Mouse (Mus musculus) activated CD4-positive, CD25-positive, alpha-beta regulatory T cell, adult 4 months (primary cell): ENCODE data around the gene Shbg. TPM values are rescaled to one million over a fixed set of nuclear protein-coding genes. Genes with fewer than 3 reads are reported as not detected.

ENCODE experiments used
- ATAC-seq: one replicate; pipeline ENCODE4 v1.8.0; 2017
- polyA plus RNA-seq, 2 experiments: library from polyadenylated mRNA; unstranded; fragments of 100-300 nt; shearing (Covaris generic); gene quantifications; one replicate each; pipeline ENCODE4 v1.2.1; 2017

Gene Shbg
- polyA plus RNA-seq = not detected

DNA sequence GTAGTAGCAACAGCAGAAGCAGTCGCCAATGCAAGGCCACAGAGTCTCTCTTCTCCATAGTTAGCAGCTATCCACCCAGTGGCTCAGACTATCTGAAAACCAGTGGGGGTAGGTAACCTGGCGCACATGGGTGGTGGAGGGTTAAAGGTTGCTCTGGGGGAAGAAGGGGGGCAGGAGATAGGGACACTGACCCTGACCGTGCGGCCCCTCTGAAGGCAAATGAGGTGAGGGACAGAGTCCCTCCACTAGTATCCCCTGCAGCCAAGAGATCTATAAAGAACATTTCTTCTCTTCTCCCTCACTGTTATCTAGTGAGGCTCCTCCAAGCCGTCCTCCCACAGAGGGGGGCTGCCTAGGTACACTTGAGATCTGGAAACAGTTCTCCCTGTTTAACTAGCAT is at the start of gene Shbg:
Gene Shbg, minus strand, starts transcription at position 101 of the 400 bp plus-strand sequence.
- ATAC-seq = no peak

DNA sequence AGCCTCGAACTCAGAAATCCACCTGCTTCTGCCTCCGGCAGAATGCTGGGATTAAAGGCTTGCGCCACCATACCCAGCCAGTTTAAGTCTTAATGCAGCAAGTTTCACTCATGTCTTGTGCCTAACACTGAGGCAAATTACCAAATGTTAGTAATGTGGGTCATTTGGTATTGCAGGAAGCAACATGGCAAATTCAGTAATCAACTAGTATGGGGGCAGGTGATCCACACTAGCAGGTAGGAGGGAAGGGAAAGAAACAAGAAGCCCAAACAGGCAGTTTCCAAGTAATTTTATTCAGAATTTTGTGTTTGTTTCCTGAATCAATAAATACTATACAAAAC is 48.9 kb upstream of the Shbg start:
- ATAC-seq = no peak

- no peak for ATAC-seq
These were observed 48.4 kb upstream of the Shbg start, which contains the start of gene Cd68 for GRCm38 (mm10) chr11:69665961-69666664. TSS of gene Cd68 (minus strand) at chr11:69666153.

DNA sequence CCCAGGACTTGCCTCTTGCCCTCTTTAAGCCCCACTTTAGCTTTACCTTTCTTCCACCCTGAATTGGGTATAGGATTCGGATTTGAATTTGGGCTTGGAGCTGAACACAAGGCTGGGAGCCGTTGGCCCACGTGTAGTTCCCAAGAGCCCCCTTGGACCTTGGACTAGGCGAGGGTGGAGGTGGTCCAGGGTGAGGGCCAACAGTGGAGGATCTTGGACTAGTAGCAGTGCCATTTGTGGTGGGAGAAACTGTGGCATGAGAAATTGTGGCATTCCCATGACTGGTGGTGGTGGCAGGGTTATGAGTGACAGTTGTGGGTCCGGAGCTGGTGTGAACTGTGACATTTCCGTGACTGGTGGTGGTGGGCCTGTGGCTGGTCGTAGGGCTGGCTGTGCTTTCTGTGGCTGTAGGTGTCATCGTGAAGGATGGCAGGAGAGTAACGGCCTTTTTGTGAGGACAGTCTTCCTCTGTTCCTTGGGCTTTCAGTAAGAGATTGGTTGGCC is 47.8 kb upstream of the Shbg start:
- no peak for ATAC-seq

GRCm38 (mm10) chr11:69664841-69665240 is 47.1 kb upstream of the Shbg start:
- no peak for ATAC-seq

- ATAC-seq = no peak
These were observed 46.1 kb upstream of the Shbg start for GRCm38 (mm10) chr11:69663795-69664194.

DNA sequence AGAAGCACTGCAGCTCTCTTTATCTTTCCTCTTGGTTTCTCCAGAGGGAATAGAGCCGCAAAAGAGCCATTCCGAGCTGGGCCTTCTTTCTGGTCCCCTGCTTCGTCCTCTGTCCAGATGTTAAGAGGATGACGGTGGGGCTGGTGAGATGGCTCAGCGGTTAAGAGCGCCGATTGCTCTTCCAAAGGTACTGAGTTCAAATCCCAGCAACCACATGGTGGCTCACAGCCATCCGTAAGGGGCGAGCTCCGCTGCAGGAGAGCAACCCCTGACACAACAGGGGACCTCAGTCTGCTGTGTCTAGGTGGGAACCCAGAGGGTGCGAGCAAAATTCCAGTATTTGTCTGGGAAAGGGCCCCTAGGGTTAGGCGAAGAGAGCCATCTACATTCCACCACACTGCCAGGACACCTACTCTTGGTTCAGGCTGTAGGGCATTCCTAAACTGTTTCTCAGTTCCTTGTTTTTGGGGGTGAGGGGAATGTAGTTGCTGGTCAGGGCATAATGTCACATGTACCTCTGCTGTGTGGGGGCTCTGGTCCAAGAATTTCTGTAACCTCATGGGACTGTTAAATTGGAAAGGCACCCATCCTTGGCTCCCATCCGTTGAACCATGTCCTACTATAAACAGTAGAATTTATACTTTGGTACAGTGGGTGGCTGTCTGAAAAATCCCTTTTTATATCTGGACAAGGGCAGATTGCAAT is 45.4 kb upstream of the Shbg start:
- no peak for ATAC-seq

DNA sequence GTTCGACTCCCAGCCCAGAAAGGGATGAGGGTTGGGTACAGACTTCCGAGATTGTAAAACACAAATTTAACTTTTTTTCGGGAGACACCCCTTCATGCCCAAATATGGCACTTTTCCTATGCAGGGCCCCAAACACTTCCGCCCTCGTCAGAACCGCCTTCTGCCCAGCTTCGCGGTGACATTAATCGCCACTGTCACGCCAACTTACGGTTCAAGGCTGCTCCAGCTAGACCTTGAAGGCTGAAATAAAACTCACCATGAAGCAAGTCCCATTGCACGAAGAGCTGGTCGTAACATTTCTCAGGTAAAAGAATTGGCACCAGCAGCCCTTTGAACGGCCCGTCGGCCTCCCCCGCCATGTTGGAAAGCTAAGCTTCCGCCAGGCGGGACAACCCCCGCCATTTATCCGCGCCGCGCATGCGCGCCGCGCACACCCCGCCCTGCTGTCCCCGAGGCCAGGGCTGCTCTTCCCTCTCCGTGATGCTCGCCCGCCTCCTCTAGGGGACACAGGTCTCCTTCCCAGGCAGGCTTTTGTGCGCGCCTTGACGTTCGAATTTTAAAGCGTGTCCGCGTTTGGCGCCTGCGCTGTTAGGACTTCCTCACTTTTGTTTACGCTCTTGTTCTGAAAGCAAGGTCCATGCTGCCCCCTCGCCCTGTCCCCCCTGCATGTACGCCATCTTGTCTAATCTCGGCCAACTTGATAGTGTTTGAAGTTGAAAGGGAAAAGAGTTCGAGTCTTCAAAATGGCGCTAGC is 44.7 kb upstream of the Shbg start, which contains the start of gene Mpdu1:
Gene Mpdu1, minus strand, starts transcription at position 430 of the 754 bp plus-strand sequence.
- peak; percentile 88 for ATAC-seq

- no peak for ATAC-seq
These were observed 43.6 kb upstream of the Shbg start for GRCm38 (mm10) chr11:69661221-69661881.

DNA sequence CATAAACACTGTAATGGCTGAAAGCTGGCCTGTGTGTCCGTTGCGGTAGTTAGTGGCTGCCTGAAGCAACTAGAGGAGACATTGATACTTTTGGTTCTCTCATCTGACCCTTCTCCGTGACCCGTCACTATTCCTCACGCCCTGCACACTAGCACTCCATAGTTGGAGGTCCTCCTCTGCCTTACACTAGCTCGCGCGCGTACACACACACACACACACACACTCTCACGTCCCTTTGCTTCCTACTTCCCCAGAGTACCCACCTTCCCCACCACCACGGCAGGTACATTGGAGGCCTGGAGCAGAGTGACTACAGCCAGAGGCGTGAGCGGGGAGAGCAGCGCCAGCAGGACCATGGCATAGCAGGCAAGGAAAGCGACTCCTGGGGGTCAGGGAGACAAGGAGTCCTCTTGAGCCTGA is 39.8 kb upstream of the Shbg start:
- ATAC-seq = no peak

- no peak for ATAC-seq
These were observed 39.1 kb upstream of the Shbg start for GRCm38 (mm10) chr11:69656617-69657461.

GRCm38 (mm10) chr11:69656065-69656455 is 38.4 kb upstream of the Shbg start:
- no peak for ATAC-seq

DNA sequence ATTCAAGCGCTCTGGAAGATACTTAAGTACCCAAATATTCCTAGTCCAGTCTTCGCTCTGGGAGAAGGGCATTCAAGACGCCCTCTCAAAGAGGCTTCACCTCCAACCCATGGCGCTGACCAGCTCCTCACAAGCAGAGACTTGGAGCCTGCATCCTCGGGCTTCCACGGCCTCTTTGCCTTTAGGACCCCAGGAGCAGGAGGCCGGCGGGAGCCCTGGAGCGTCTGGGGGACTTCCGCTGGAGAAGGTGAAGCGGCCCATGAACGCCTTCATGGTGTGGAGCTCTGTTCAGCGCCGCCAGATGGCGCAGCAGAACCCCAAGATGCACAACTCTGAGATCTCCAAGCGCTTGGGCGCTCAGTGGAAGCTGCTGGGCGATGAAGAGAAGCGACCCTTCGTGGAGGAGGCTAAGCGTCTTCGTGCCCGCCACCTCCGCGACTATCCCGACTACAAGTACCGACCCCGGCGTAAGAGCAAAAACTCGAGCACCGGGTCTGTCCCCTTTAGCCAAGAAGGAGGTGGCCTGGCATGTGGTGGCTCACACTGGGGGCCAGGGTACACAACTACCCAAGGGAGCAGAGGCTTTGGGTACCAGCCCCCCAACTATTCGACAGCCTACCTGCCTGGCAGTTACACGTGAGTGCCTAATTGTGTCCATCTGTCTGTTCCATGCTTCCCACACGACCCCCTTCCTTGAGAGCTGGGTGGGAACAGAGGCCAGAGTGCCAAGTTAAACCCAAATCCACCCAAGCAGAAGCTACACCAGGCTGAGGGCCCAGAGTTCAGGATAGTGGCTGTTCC is 37.8 kb upstream of the Shbg start, which contains the start of gene Sox15:
Gene Sox15, plus strand, starts transcription at position 51 of the 801 bp plus-strand sequence.
- no peak for ATAC-seq

GRCm38 (mm10) chr11:69654760-69655159 is 37.1 kb upstream of the Shbg start:
- no peak for ATAC-seq

- ATAC-seq = no peak
These were observed 35.7 kb upstream of the Shbg start for GRCm38 (mm10) chr11:69653399-69653798.

DNA sequence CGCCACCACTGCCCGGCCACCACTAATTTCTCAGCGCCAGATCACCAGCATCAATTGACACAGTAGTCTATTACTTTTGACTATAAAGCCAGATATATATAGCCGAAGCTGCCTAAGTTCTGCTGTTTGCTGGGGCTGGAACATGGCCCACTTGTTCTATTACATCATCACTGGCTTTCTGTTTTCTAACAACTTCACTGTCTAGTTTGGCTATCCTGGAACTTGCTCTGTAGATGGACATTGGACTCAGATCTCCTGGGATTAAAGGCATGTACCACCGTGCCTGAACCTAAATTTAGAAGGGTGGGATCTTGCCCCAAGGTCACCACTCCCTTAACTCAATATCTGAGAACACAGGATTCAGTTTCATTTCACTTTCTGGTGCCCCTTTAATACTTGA is 28.2 kb upstream of the Shbg start:
- ATAC-seq = no peak

DNA sequence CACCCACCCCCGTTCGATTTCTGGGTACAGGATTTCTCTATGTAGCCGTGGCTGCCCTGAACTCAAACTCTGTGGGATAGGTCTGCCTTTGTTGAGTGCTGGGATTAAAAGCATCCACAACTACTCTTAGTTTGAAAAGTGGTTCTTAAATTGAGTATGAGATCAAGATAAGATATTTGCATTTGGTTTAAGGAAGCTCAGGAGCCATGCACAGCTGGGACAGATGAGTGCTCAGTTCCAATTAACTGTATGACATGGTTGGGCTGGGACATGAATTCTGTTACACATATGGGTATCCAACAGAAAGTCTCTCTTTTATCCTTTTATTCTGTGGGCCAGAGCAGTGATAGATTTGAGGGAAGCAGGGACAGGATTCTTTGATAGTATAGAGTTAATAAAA is 17.8 kb upstream of the Shbg start:
- no peak for ATAC-seq

DNA sequence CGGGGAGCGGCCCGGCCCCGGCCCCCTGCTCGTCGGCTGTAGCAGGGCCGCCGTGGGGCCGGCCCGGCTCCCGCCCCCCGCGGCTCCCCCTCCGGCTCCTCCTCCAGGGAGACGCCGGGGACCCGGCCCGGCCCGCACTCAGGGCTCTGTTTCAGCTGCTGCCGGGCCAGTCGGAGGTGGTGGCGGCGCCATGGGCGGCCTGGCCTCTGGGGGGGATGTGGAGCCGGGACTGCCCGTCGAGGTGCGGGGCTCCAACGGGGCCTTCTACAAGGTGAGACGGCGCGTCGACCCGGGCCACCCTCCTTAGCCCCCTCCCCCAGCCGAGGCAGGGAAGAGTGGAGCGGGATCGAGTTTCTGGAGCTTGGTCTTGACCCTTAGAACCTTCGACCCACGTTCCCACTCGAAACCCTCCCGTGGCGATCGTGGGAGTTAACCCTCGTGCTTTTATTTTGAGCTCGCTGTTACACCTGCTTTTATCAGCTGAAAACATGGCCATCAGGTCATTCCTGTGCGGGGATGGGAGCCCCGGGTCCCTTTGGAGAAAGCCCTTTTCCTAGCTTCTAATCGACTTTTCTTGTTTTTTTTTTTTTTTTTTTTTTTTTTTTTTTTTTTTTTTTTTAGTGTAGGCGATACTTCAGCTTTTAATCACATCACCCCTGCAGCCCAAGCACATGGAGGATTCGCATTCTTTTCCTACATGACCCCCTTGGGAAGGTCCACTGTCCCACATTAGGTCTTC is 15.6 kb upstream of the Shbg start:
- peak; percentile 28 for ATAC-seq

- ATAC-seq = peak; percentile 82
These were observed 14.8 kb upstream of the Shbg start, which contains the start of gene Fxr2 for GRCm38 (mm10) chr11:69632284-69633089. TSS of gene Fxr2 (plus strand) at chr11:69632990.
